Mouse (Mus musculus): ENCODE measurements around the gene Krt24. TPM values are rescaled to one million over a fixed set of nuclear protein-coding genes. Genes with fewer than 3 reads are reported as not detected.
"Not testable (repeated sequence)": the region's sequence is repeated elsewhere in the genome, so short reads cannot be mapped to it uniquely, and the experiment has no call there.

The Krt24 gene
- polyA plus RNA-seq, 1 experiment from 2014 or later: not detected

DNA sequence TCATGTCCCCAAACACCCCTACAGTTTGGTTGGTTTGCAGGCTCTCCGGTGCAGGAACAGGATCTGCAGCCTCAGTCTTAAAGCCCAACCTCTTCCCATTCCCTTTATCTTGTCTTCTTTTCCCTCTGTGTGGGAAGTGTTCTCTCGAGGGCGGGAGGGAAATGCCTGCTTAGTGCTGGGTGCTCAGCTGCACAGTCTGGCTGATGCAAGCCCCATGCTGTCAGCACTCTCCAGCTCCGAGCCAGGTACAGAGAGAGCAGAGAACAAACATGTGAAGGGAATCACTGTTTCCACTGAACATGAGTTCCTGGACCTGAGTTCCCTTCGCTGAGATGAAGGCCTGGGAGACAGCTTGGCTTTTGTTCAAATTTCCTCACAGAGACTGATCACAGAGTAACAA is 34.8 kb downstream of the Krt24 start:
- Histone ChIP-seq H3K4me1 (ENCODE audit: control insufficient read depth, insufficient read depth, low read length) (0 out of 2 replicates have a peak, but pooled peaks cover 2% of the 10 kb centered on the region), H3K9ac (ENCODE audit: low read depth, low read length) (no peak overlapping the region), H3K36me3 (ENCODE audit: control insufficient read depth, insufficient read depth, low read length) (no peaks in the 10 kb centered on the region), H3K27ac (ENCODE audit: low read depth, low read length) (no peak overlapping the region), H3K4me2 (no peak overlapping the region), H3K4me3 (ENCODE audit: low read depth, low read length) (no peak overlapping the region), H3K27me3 (ENCODE audit: control insufficient read depth, insufficient read depth, low read length) (no peaks in the 10 kb centered on the region), H3K9me3 (replicated peaks; ENCODE audit: control insufficient read depth, low read length) (no peaks in the 10 kb centered on the region)
- WGBS (ENCODE audit: insufficient replicate concordance): 39% methylated on average over 5 of the region's 5 CpGs
- ATAC-seq (replicated peaks; ENCODE audit: insufficient number of reproducible peaks, low FRiP score, low TSS enrichment): no peak

DNA sequence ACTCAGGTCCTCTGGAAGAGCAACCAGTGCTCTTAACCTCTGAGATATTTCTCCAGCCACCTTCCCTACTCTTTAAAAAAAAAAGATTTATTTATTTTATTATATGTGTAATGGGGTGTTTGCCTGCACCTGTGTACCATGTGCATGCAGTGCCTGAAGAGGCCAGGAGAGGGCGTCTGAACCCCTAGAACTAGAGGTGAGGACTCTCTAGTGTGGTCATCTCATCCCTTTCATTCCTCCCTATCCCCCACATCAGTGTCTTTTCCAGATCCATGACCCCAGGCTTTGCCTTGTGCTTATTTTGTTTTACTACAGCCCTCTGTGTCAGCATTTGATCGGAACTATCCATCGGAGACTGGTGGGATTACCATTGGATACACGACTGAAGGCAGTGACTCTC is 35.9 kb downstream of the Krt24 start:
- Histone ChIP-seq H3K4me2 (no peak overlapping the region), H3K9ac (ENCODE audit: low read depth, low read length) (no peak overlapping the region), H3K4me1 (ENCODE audit: control insufficient read depth, insufficient read depth, low read length) (peaks cover 2% of the 10 kb centered on the region; the same call in 1 of the 2 replicates), H3K9me3 (replicated peaks; ENCODE audit: control insufficient read depth, low read length) (no peaks in the 10 kb centered on the region), H3K27me3 (ENCODE audit: control insufficient read depth, insufficient read depth, low read length) (no peaks in the 10 kb centered on the region), H3K36me3 (ENCODE audit: control insufficient read depth, insufficient read depth, low read length) (no peaks in the 10 kb centered on the region), H3K4me3 (ENCODE audit: low read depth, low read length) (no peak overlapping the region), H3K27ac (ENCODE audit: low read depth, low read length) (no peak overlapping the region)
- ATAC-seq (replicated peaks; ENCODE audit: insufficient number of reproducible peaks, low FRiP score, low TSS enrichment): no peak
- WGBS (ENCODE audit: insufficient replicate concordance): 59% methylated on average over 4 of the region's 4 CpGs

- Histone ChIP-seq H3K27ac (ENCODE audit: low read depth, low read length) (no peak overlapping the region), H3K4me3 (ENCODE audit: low read depth, low read length) (no peak overlapping the region), H3K27me3 (ENCODE audit: control insufficient read depth, insufficient read depth, low read length) (no peaks in the 10 kb centered on the region), H3K9ac (ENCODE audit: low read depth, low read length) (no peak overlapping the region), H3K4me1 (ENCODE audit: control insufficient read depth, insufficient read depth, low read length) (peaks cover 2% of the 10 kb centered on the region; the same call in 1 of the 2 replicates), H3K36me3 (ENCODE audit: control insufficient read depth, insufficient read depth, low read length) (no peaks in the 10 kb centered on the region), H3K9me3 (replicated peaks; ENCODE audit: control insufficient read depth, low read length) (no peaks in the 10 kb centered on the region), H3K4me2 (no peak overlapping the region)
- 90% methylated on average over 4 of the region's 4 CpGs for WGBS (ENCODE audit: insufficient replicate concordance)
- ATAC-seq (replicated peaks; ENCODE audit: insufficient number of reproducible peaks, low FRiP score, low TSS enrichment): no peak
Measured at GRCm38 (mm10) chr11:99247916-99248315, 37.1 kb downstream of the Krt24 start.

GRCm38 (mm10) chr11:99244519-99244918 is 40.5 kb downstream of the Krt24 start:
- ATAC-seq (replicated peaks; ENCODE audit: insufficient number of reproducible peaks, low FRiP score, low TSS enrichment); H3K27me3 ChIP-seq (ENCODE audit: control insufficient read depth, insufficient read depth, low read length); H3K9ac ChIP-seq (ENCODE audit: low read depth, low read length); H3K9me3 ChIP-seq (replicated peaks; ENCODE audit: control insufficient read depth, low read length); H3K36me3 ChIP-seq (ENCODE audit: control insufficient read depth, insufficient read depth, low read length); H3K4me3 ChIP-seq (ENCODE audit: low read depth, low read length); H3K4me2 ChIP-seq; H3K4me1 ChIP-seq (ENCODE audit: control insufficient read depth, insufficient read depth, low read length); H3K27ac ChIP-seq (ENCODE audit: low read depth, low read length): not testable (repeated sequence)
- WGBS (ENCODE audit: insufficient replicate concordance): 43% methylated on average over 3 of the region's 3 CpGs

DNA sequence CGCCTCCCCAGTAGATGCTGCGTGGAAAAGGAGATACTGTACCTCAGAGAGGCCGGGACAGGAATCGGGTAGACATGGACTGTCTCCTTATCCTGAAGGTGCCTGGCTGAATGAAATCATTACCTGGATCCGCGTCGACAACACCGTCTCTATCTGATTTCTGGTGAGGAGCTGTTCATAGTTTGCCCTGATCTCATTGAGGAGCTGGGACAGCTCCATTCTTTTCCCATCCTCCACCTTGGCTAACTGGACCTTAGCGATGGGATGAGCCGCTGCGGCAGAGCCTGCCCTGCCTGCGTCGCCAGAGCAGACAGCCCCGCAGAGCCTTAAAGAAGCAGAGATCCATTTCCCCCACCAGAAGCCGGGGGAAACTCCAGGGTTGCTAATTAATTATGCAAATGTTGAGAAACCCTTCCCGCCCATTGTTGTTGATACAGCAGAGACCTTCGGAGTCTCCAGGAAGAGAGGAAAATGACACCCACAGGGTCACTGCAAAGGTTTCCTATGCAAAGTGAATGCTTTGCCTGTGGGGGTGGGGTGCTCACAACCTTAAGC is 41.2 kb downstream of the Krt24 start, which contains the start of gene Krt222:
Krt222 (minus strand) TSS at position 266 of the 555 bp plus-strand sequence.
- peak within 1 kb of the TSS; percentile 54 for H3K9ac ChIP-seq (ENCODE audit: low read depth, low read length)

DNA sequence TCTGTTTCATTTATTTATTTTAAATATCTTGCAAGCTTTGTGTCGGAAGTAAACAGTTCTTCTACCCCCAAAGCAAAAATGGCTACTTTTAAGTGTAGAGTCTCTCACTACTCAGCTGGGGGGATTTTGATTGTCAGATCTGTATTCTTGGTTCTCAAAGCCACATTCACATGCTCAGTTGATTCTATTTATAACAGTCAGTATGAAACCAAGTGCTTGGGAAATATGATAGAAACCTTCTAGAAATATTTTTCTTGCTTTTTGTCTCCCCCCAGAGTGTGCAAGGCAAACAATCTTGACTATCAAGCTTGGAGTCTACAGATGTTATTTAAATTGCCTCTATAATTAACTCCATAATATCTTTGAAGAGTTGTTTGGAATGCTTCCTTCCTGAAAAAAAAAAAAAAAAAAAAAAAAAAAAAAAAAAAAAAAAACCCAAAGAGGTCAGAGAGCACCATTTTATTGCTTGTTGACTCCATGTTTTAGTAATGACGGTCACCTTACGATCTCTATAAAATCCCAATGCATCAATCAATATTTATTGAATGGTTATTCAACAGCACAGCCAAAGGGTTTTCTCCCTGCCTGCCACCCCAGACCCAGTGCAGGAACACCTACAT is 41.8 kb downstream of the Krt24 start:
- no peak for ATAC-seq (replicated peaks; ENCODE audit: insufficient number of reproducible peaks, low FRiP score, low TSS enrichment)
- Histone ChIP-seq H3K27me3 (ENCODE audit: control insufficient read depth, insufficient read depth, low read length) (no peaks in the 10 kb centered on the region), H3K36me3 (ENCODE audit: control insufficient read depth, insufficient read depth, low read length) (no peaks in the 10 kb centered on the region), H3K4me3 (ENCODE audit: low read depth, low read length) (peak overlapping the region; percentile 33), H3K27ac (ENCODE audit: low read depth, low read length) (no peak overlapping the region), H3K9me3 (replicated peaks; ENCODE audit: control insufficient read depth, low read length) (no peaks in the 10 kb centered on the region), H3K4me2 (peak overlapping the region; percentile 71), H3K9ac (ENCODE audit: low read depth, low read length) (peak overlapping the region; percentile 54), H3K4me1 (ENCODE audit: control insufficient read depth, insufficient read depth, low read length) (peaks cover 3% of the 10 kb centered on the region; the same call in 1 of the 2 replicates)
- 70% methylated on average over 3 of the region's 3 CpGs for WGBS (ENCODE audit: insufficient replicate concordance)

More for the DNA sequence above, 41.2 kb downstream of the Krt24 start, which contains the start of gene Krt222:
- no peaks in the 10 kb centered on the region for H3K9me3 ChIP-seq (replicated peaks; ENCODE audit: control insufficient read depth, low read length)
- H3K4me1 ChIP-seq (ENCODE audit: control insufficient read depth, insufficient read depth, low read length): no peaks in the 10 kb centered on the region; the same call in 1 of the 2 replicates
- no peak for ATAC-seq (replicated peaks; ENCODE audit: insufficient number of reproducible peaks, low FRiP score, low TSS enrichment)
- H3K36me3 ChIP-seq (ENCODE audit: control insufficient read depth, insufficient read depth, low read length): no peaks in the 10 kb centered on the region
- H3K27me3 ChIP-seq (ENCODE audit: control insufficient read depth, insufficient read depth, low read length): no peaks in the 10 kb centered on the region
- H3K27ac ChIP-seq (ENCODE audit: low read depth, low read length): no peak within 1 kb of the TSS
- WGBS (ENCODE audit: insufficient replicate concordance): 2% methylated on average over 17 of the region's 17 CpGs
- H3K4me2 ChIP-seq: peak within 1 kb of the TSS; percentile 71
- H3K4me3 ChIP-seq (ENCODE audit: low read depth, low read length): peak within 1 kb of the TSS; percentile 33

DNA sequence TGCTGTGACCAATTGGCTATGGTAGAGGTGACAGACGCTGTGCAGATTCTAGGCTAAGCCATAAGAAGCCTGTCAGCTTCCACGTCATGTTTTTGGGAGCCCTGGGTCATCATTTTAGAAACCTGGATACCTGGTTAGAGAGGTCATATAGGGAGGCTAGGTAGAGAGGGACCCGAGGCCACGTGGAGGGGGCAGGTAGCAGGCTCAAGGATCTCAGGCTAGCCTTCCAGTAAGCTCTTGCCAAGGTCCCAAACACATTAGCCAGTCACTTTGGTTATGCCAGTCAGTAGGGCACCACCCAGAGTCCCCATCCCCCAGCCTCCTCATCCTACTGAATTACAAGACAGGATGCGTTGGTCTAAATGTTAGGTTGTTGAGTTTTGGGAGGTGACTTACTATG is 43.0 kb downstream of the Krt24 start:
- Histone ChIP-seq H3K9me3 (replicated peaks; ENCODE audit: control insufficient read depth, low read length) (no peaks in the 10 kb centered on the region), H3K4me3 (ENCODE audit: low read depth, low read length) (no peak overlapping the region), H3K36me3 (ENCODE audit: control insufficient read depth, insufficient read depth, low read length) (no peaks in the 10 kb centered on the region), H3K4me1 (ENCODE audit: control insufficient read depth, insufficient read depth, low read length) (peaks cover 3% of the 10 kb centered on the region; the same call in 1 of the 2 replicates), H3K9ac (ENCODE audit: low read depth, low read length) (no peak overlapping the region), H3K27ac (ENCODE audit: low read depth, low read length) (no peak overlapping the region), H3K4me2 (no peak overlapping the region), H3K27me3 (ENCODE audit: control insufficient read depth, insufficient read depth, low read length) (no peaks in the 10 kb centered on the region)
- WGBS (ENCODE audit: insufficient replicate concordance): 63% methylated on average over 5 of the region's 5 CpGs
- no peak for ATAC-seq (replicated peaks; ENCODE audit: insufficient number of reproducible peaks, low FRiP score, low TSS enrichment)

GRCm38 (mm10) chr11:99238468-99238867 is 46.6 kb downstream of the Krt24 start:
- Histone ChIP-seq H3K9ac (ENCODE audit: low read depth, low read length) (no peak overlapping the region), H3K4me1 (ENCODE audit: control insufficient read depth, insufficient read depth, low read length) (0 out of 2 replicates have a peak, but pooled peaks cover 3% of the 10 kb centered on the region), H3K27me3 (ENCODE audit: control insufficient read depth, insufficient read depth, low read length) (no peaks in the 10 kb centered on the region), H3K4me3 (ENCODE audit: low read depth, low read length) (no peak overlapping the region), H3K9me3 (replicated peaks; ENCODE audit: control insufficient read depth, low read length) (no peaks in the 10 kb centered on the region), H3K27ac (ENCODE audit: low read depth, low read length) (no peak overlapping the region), H3K4me2 (peak overlapping the region; percentile 27; the same call in 1 of the 2 replicates), H3K36me3 (ENCODE audit: control insufficient read depth, insufficient read depth, low read length) (no peaks in the 10 kb centered on the region)
- 32% methylated on average over 14 of the region's 14 CpGs for WGBS (ENCODE audit: insufficient replicate concordance)
- no peak for ATAC-seq (replicated peaks; ENCODE audit: insufficient number of reproducible peaks, low FRiP score, low TSS enrichment)
